Mouse (Mus musculus): ENCODE measurements around the gene Gm14326. TPM values are rescaled to one million over a fixed set of nuclear protein-coding genes. Genes with fewer than 3 reads are reported as not detected.
"Not testable (repeated sequence)": the region's sequence is repeated elsewhere in the genome, so short reads cannot be mapped to it uniquely, and the experiment has no call there.

Gm14326 gene
- polyA plus RNA-seq (2012; rRNA removed) = 0.35 and 0.56 TPM in 2 replicates

- H3K4me3 ChIP-seq (ENCODE audit: control insufficient read depth, low read depth, low read length) = peak within 1 kb of the TSS; percentile 34
- H3K27me3 ChIP-seq (ENCODE audit: control insufficient read depth, insufficient read depth, low read length); H3K27ac ChIP-seq (ENCODE audit: control insufficient read depth, insufficient read depth, low read depth, low read length); H3K36me3 ChIP-seq (ENCODE audit: control insufficient read depth, insufficient read depth, low read length); H3K4me1 ChIP-seq (ENCODE audit: control insufficient read depth, insufficient read depth, low read length): not testable (repeated sequence)
Measured at GRCm38 (mm10) chr2:177957145-177957544, at the start of gene Gm14326. TSS of gene Gm14326 (minus strand) at chr2:177957297.

- H3K27ac ChIP-seq (ENCODE audit: control insufficient read depth, insufficient read depth, low read depth, low read length); H3K4me3 ChIP-seq (ENCODE audit: control insufficient read depth, low read depth, low read length); H3K36me3 ChIP-seq (ENCODE audit: control insufficient read depth, insufficient read depth, low read length); H3K4me1 ChIP-seq (ENCODE audit: control insufficient read depth, insufficient read depth, low read length); H3K27me3 ChIP-seq (ENCODE audit: control insufficient read depth, insufficient read depth, low read length): not testable (repeated sequence)
Measured at GRCm38 (mm10) chr2:177974814-177975213, 17.7 kb upstream of the Gm14326 start.

- H3K4me3 ChIP-seq (ENCODE audit: control insufficient read depth, low read depth, low read length) = peak overlapping the region; percentile 34
- H3K4me1 ChIP-seq (ENCODE audit: control insufficient read depth, insufficient read depth, low read length); H3K36me3 ChIP-seq (ENCODE audit: control insufficient read depth, insufficient read depth, low read length); H3K27me3 ChIP-seq (ENCODE audit: control insufficient read depth, insufficient read depth, low read length); H3K27ac ChIP-seq (ENCODE audit: control insufficient read depth, insufficient read depth, low read depth, low read length): not testable (repeated sequence)
Measured at GRCm38 (mm10) chr2:177956734-177957133, 363 bp downstream of the Gm14326 start.

- H3K27ac ChIP-seq (ENCODE audit: control insufficient read depth, insufficient read depth, low read depth, low read length); H3K4me1 ChIP-seq (ENCODE audit: control insufficient read depth, insufficient read depth, low read length); H3K4me3 ChIP-seq (ENCODE audit: control insufficient read depth, low read depth, low read length); H3K36me3 ChIP-seq (ENCODE audit: control insufficient read depth, insufficient read depth, low read length); H3K27me3 ChIP-seq (ENCODE audit: control insufficient read depth, insufficient read depth, low read length): not testable (repeated sequence)
Measured at GRCm38 (mm10) chr2:177925563-177926103, 31.5 kb downstream of the Gm14326 start, which contains the start of gene Zfp972. TSS of gene Zfp972 (minus strand) at chr2:177925613.

- not testable (repeated sequence) for H3K27ac ChIP-seq (ENCODE audit: control insufficient read depth, insufficient read depth, low read depth, low read length); H3K27me3 ChIP-seq (ENCODE audit: control insufficient read depth, insufficient read depth, low read length); H3K4me3 ChIP-seq (ENCODE audit: control insufficient read depth, low read depth, low read length); H3K4me1 ChIP-seq (ENCODE audit: control insufficient read depth, insufficient read depth, low read length); H3K36me3 ChIP-seq (ENCODE audit: control insufficient read depth, insufficient read depth, low read length)
Measured at GRCm38 (mm10) chr2:177903276-177903675, 53.8 kb downstream of the Gm14326 start.

GRCm38 (mm10) chr2:177898171-177898570 is 58.9 kb downstream of the Gm14326 start:
- not testable (repeated sequence) for H3K27ac ChIP-seq (ENCODE audit: control insufficient read depth, insufficient read depth, low read depth, low read length); H3K4me3 ChIP-seq (ENCODE audit: control insufficient read depth, low read depth, low read length); H3K4me1 ChIP-seq (ENCODE audit: control insufficient read depth, insufficient read depth, low read length); H3K36me3 ChIP-seq (ENCODE audit: control insufficient read depth, insufficient read depth, low read length); H3K27me3 ChIP-seq (ENCODE audit: control insufficient read depth, insufficient read depth, low read length)

- not testable (repeated sequence) for H3K27ac ChIP-seq (ENCODE audit: control insufficient read depth, insufficient read depth, low read depth, low read length); H3K36me3 ChIP-seq (ENCODE audit: control insufficient read depth, insufficient read depth, low read length); H3K4me1 ChIP-seq (ENCODE audit: control insufficient read depth, insufficient read depth, low read length); H3K27me3 ChIP-seq (ENCODE audit: control insufficient read depth, insufficient read depth, low read length)
- H3K4me3 ChIP-seq (ENCODE audit: control insufficient read depth, low read depth, low read length) = peak within 1 kb of the TSS; percentile 40
Measured at GRCm38 (mm10) chr2:177897046-177897578, 60.0 kb downstream of the Gm14326 start, which contains the start of gene Gm14327. TSS of gene Gm14327 (plus strand) at chr2:177897096.

GRCm38 (mm10) chr2:177887743-177888142 is 69.4 kb downstream of the Gm14326 start:
- not testable (repeated sequence) for H3K36me3 ChIP-seq (ENCODE audit: control insufficient read depth, insufficient read depth, low read length); H3K4me3 ChIP-seq (ENCODE audit: control insufficient read depth, low read depth, low read length); H3K27me3 ChIP-seq (ENCODE audit: control insufficient read depth, insufficient read depth, low read length); H3K4me1 ChIP-seq (ENCODE audit: control insufficient read depth, insufficient read depth, low read length); H3K27ac ChIP-seq (ENCODE audit: control insufficient read depth, insufficient read depth, low read depth, low read length)

Other genes with a start within 250 kb of the Gm14326 start
- gene Gm14322, start 198.0 kb downstream of the Gm14326 start, polyA plus RNA-seq (2012; rRNA removed) = 0.42 TPM in 1 of 2 replicates, not detected in the other
- 2.8 and 6.3 TPM in 2 replicates for gene Gm14325, start 117.0 kb downstream of the Gm14326 start, polyA plus RNA-seq (2012; rRNA removed)
- gene Gm14327, start 60.2 kb downstream of the Gm14326 start, polyA plus RNA-seq (2012; rRNA removed) = 0.25 and 0.41 TPM in 2 replicates
- gene Zfp972, start 31.7 kb downstream of the Gm14326 start, polyA plus RNA-seq (2012; rRNA removed) = not detected in 2 replicates
- 0.22 and 0.28 TPM in 2 replicates for gene Zfp971, start 66.0 kb upstream of the Gm14326 start, polyA plus RNA-seq (2012; rRNA removed)
- 0.17 and 0.32 TPM in 2 replicates for gene Zfp931, start 121.2 kb upstream of the Gm14326 start, polyA plus RNA-seq (2012; rRNA removed)
- gene Phactr3, start 161.7 kb upstream of the Gm14326 start, polyA plus RNA-seq (2012; rRNA removed) = 8.2 and 9.8 TPM in 2 replicates